ENCODE assay signal across 16 mouse cellular contexts in the genomic region with DNA sequence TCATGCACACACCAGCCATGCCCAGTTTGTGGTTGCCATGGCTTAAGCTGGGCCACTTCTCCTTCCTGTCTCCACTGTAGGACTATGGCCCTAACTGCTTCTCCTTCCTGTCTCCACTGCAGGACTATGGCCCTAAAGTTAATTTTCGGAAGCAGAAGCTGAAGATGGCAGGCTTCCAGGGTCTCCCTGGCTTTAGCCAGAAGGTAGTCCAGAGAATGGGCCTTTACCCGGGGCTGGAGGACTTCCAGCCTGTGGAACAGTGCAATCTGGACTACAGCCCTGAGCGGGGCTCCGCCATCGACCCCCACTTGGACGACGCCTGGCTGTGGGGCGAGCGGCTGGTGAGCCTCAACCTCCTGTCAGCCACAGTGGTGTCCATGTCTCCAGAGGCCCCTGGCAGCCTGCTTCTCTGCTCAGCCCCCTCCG. TPM values are rescaled to one million over a fixed set of nuclear protein-coding genes. Genes with fewer than 3 reads are reported as not detected.
A peak's percentile ranks its signal among the peaks of the same experiment; 100 is the strongest.
DNase-seq lines count a peak whose midpoint lies in the region; ATAC-seq and TF ChIP-seq lines count a peak whose summit lies in the region.
"Had no signal": no experiment of that assay in that cellular context is flagged by ENCODE, and none has a peak within 500 bp of the region (broad histone marks: within the 10 kb centered on the region; RNA-seq: fewer than 3 reads in every experiment).

No protein-coding gene starts in this region.

- WGBS in liver, adult 2 months = 88% methylated on average over 10 of the region's 10 CpGs
- 89% methylated on average over 10 of the region's 10 CpGs for WGBS in liver, embryonic 12.5 days (ENCODE audit: insufficient replicate concordance)
- 44% methylated on average over 10 of the region's 10 CpGs for WGBS in macrophage (ENCODE audit: missing documents)

- peaks cover 5% of the 10 kb centered on the region; the same call in 1 of the 2 replicates for H3K36me3 ChIP-seq in liver, adult 2 months (ENCODE audit: control insufficient read depth, insufficient read depth, low read length)
- H3K36me3 ChIP-seq in liver, embryonic 12.5 days = peaks cover 48% of the 10 kb centered on the region
- H3K36me3 ChIP-seq in macrophage (ENCODE audit: inconsistent target) = peaks cover 16% of the 10 kb centered on the region; the same call in 1 of the 2 replicates

- no peaks in the 10 kb centered on the region for H3K79me2 ChIP-seq in liver, adult 2 months (ENCODE audit: control insufficient read depth, insufficient read depth, low read length)
- H3K79me2 ChIP-seq in macrophage (ENCODE audit: inconsistent target) = peaks cover 32% of the 10 kb centered on the region

- intact Hi-C loops in heart, postnatal 14 days (cut with DNase I) = no loop called here

- DNase-seq in heart, postnatal 14 days = peak; percentile 28 to 37
- DNase-seq in heart, adult 8-10 months (ENCODE audit: low spot score) = no peak
- DNase-seq in liver, adult 2 months (ENCODE audit: extremely low read depth, low read depth, low spot score) = peak; percentile 23
- peak; percentile 37 to 40 for DNase-seq in cerebellum, adult 18-20 months
- DNase-seq in adrenal gland, postnatal 25 days = no peak
- no peak for DNase-seq in ovary, postnatal 14 days (ENCODE audit: low spot score)
- DNase-seq: gastrocnemius, adult 2 months; kidney, postnatal 25 days; lung, postnatal 14 days had no signal

- no peaks in the 10 kb centered on the region for H3K27me3 ChIP-seq in liver, adult 2 months (ENCODE audit: control insufficient read depth, insufficient read depth, low read length)
- no peaks in the 10 kb centered on the region for H3K27me3 ChIP-seq in liver, embryonic 12.5 days (replicated peaks)
- H3K27me3 ChIP-seq: forebrain, embryonic 12.5 days; heart, embryonic 13.5 days; hindbrain, embryonic 15.5 days; limb, embryonic 12.5 days had no signal

- no peak for ATAC-seq in liver, embryonic 12.5 days

- peaks cover 3% of the 10 kb centered on the region; the same call in 1 of the 2 replicates for H3K4me1 ChIP-seq in liver, adult 2 months (ENCODE audit: control insufficient read depth, insufficient read depth, low read length)
- H3K4me1 ChIP-seq in liver, embryonic 12.5 days = peaks cover 49% of the 10 kb centered on the region

- no peak overlapping the region for H3K9ac ChIP-seq in liver, adult 2 months (ENCODE audit: low read depth, low read length)
- H3K9ac ChIP-seq in liver, embryonic 12.5 days = no peak overlapping the region
- H3K9ac ChIP-seq: forebrain, embryonic 12.5 days; heart, embryonic 13.5 days; hindbrain, embryonic 15.5 days; limb, embryonic 12.5 days had no signal

- no peak for TF ChIP-seq CTCF in liver, adult 2 months (IDR thresholded peaks at IDR 0.05; ENCODE audit: low read depth, low read length)

- no peak overlapping the region for H3K27ac ChIP-seq in liver, adult 2 months (replicated peaks; ENCODE audit: insufficient read depth, low read depth, low read length)
- no peak overlapping the region for H3K27ac ChIP-seq in liver, embryonic 12.5 days
- peak overlapping the region; percentile 24; the same call in 1 of the 2 replicates for H3K27ac ChIP-seq in macrophage
- H3K27ac ChIP-seq: forebrain, embryonic 12.5 days; gastrocnemius, adult 2 months; heart, embryonic 13.5 days; hindbrain, embryonic 15.5 days; limb, embryonic 12.5 days had no signal

- peaks cover 6% of the 10 kb centered on the region; the same call in 1 of the 2 replicates for H3K9me3 ChIP-seq in liver, embryonic 12.5 days (replicated peaks)
- H3K9me3 ChIP-seq: heart, embryonic 13.5 days; hindbrain, embryonic 15.5 days had no signal

- no peak overlapping the region for H3K4me3 ChIP-seq in liver, adult 2 months (ENCODE audit: insufficient read depth, low read depth, low read length)
- no peak overlapping the region for H3K4me3 ChIP-seq in liver, embryonic 12.5 days
- H3K4me3 ChIP-seq in macrophage (ENCODE audit: inconsistent target) = no peak overlapping the region
- H3K4me3 ChIP-seq: forebrain, embryonic 12.5 days; gastrocnemius, adult 2 months; heart, embryonic 13.5 days; hindbrain, embryonic 15.5 days; limb, embryonic 12.5 days; myocyte had no signal

- no peak for TF ChIP-seq POLR2A in liver, adult 2 months (IDR thresholded peaks at IDR 0.05; ENCODE audit: extremely low read depth, insufficient read depth, low read length)

- no peak overlapping the region for H3K4me2 ChIP-seq in liver, embryonic 12.5 days
- H3K4me2 ChIP-seq: forebrain, embryonic 12.5 days; heart, embryonic 13.5 days; hindbrain, embryonic 15.5 days; limb, embryonic 12.5 days had no signal

RNA-seq across cellular contexts. Expression of gene Alkbh4, which starts 4.1 kb away (rescaled TPM):
- 1 to 10 TPM; 4.6 to 6.0 TPM for total RNA-seq in heart, postnatal 14 days (2021)
- total RNA-seq in heart, adult 8-10 months (2022) = 1 to 10 TPM; 4.0 to 5.4 (median 4.6) TPM
- 3.0 and 3.8 TPM in 2 replicates for total RNA-seq in liver, adult 2 months (2014; rRNA removed)
- 6.5 and 9.3 TPM in 2 replicates for polyA plus RNA-seq in liver, adult 2 months (2012; rRNA removed)
- polyA plus RNA-seq in liver, embryonic 12.5 days (2016; fragmentation: Nextera tagmentation; extraction: Ambion mirVana) = 17.0 and 18.8 TPM in 2 replicates
- 10 to 100 TPM in 6 of 26 experiments, 1 to 10 TPM in 19, under 1 TPM in 1; 0.82 to 14.3 (median 5.4) TPM for total RNA-seq in macrophage (2018; cell fraction: chromatin; rRNA removed)
- 10 to 100 TPM in 5 of 26 experiments, 1 to 10 TPM in 21; 2.0 to 12.4 (median 8.2) TPM for total RNA-seq in macrophage (2018; cell fraction: cytosol; rRNA removed)
- total RNA-seq in macrophage (2018; cell fraction: nucleus; rRNA removed) = 10 to 100 TPM in 9 of 26 experiments, 1 to 10 TPM in 17; 1.6 to 16.2 (median 7.5) TPM
- 3.8 to 8.1 TPM (median 7.9 TPM) in 3 replicates for polyA plus RNA-seq in macrophage (2018)
- 8.8 and 9.5 TPM in 2 replicates for total RNA-seq in adrenal gland, postnatal 25 days (2021)

RNA-seq across cellular contexts. Expression of gene Lrwd1, which starts 4.2 kb away (rescaled TPM):
- 1 to 10 TPM; 6.5 to 7.0 TPM for total RNA-seq in heart, postnatal 14 days (2021)
- 1 to 10 TPM; 5.4 to 6.9 (median 6.0) TPM for total RNA-seq in heart, adult 8-10 months (2022)
- 5.3 and 6.7 TPM in 2 replicates for total RNA-seq in liver, adult 2 months (2014; rRNA removed)
- polyA plus RNA-seq in liver, adult 2 months (2012; rRNA removed) = 9.9 and 14.9 TPM in 2 replicates
- 53.4 and 54.5 TPM in 2 replicates for polyA plus RNA-seq in liver, embryonic 12.5 days (2016; fragmentation: Nextera tagmentation; extraction: Ambion mirVana)
- total RNA-seq in macrophage (2018; cell fraction: chromatin; rRNA removed) = 10 to 100 TPM in 23 of 26 experiments, 1 to 10 TPM in 3; 7.4 to 46.2 (median 24.5) TPM
- total RNA-seq in macrophage (2018; cell fraction: cytosol; rRNA removed) = 10 to 100 TPM in 4 of 26 experiments, 1 to 10 TPM in 22; 4.8 to 11.6 (median 8.1) TPM
- 10 to 100 TPM in 15 of 26 experiments, 1 to 10 TPM in 11; 6.6 to 29.7 (median 12.1) TPM for total RNA-seq in macrophage (2018; cell fraction: nucleus; rRNA removed)
- polyA plus RNA-seq in macrophage (2018) = 6.0 to 13.5 TPM (median 9.4 TPM) in 3 replicates
- total RNA-seq in adrenal gland, postnatal 25 days (2021) = 13.8 and 14.3 TPM in 2 replicates

RNA-seq across cellular contexts. Expression of gene Polr2j, which starts 23.6 kb away (rescaled TPM):
- total RNA-seq in heart, postnatal 14 days (2021) = 10 to 100 TPM; 61.5 to 63.4 TPM
- 10 to 100 TPM; 73.1 to 88.1 (median 78.9) TPM for total RNA-seq in heart, adult 8-10 months (2022)
- 46.1 and 52.4 TPM in 2 replicates for total RNA-seq in liver, adult 2 months (2014; rRNA removed)
- polyA plus RNA-seq in liver, adult 2 months (2012; rRNA removed) = 34.3 and 36.1 TPM in 2 replicates
- polyA plus RNA-seq in liver, embryonic 12.5 days (2016; fragmentation: Nextera tagmentation; extraction: Ambion mirVana) = 186 and 191 TPM in 2 replicates
- total RNA-seq in macrophage (2018; cell fraction: chromatin; rRNA removed) = 10 to 100 TPM in 5 of 26 experiments, 1 to 10 TPM in 21; 2.0 to 13.9 (median 6.0) TPM
- 10 to 100 TPM; 39.3 to 85.6 (median 60.6) TPM for total RNA-seq in macrophage (2018; cell fraction: cytosol; rRNA removed)
- total RNA-seq in macrophage (2018; cell fraction: nucleus; rRNA removed) = 10 to 100 TPM in 17 of 26 experiments, 1 to 10 TPM in 9; 6.1 to 23.0 (median 13.5) TPM
- polyA plus RNA-seq in macrophage (2018) = 75.0 to 118 TPM (median 101 TPM) in 3 replicates
- 76.9 and 82.2 TPM in 2 replicates for total RNA-seq in adrenal gland, postnatal 25 days (2021)

RNA-seq across cellular contexts. Expression of gene Orai2, which starts 30.4 kb away (rescaled TPM):
- total RNA-seq in heart, postnatal 14 days (2021) = 1 to 10 TPM; 2.3 to 3.4 TPM
- total RNA-seq in heart, adult 8-10 months (2022) = 1 to 10 TPM in 1 of 4 experiments, under 1 TPM in 3; 0.31 to 1.3 (median 0.67) TPM
- 1.1 and 1.5 TPM in 2 replicates for total RNA-seq in liver, adult 2 months (2014; rRNA removed)
- 0.77 and 1.4 TPM in 2 replicates for polyA plus RNA-seq in liver, adult 2 months (2012; rRNA removed)
- polyA plus RNA-seq in liver, embryonic 12.5 days (2016; fragmentation: Nextera tagmentation; extraction: Ambion mirVana) = 4.4 and 6.7 TPM in 2 replicates
- 1,000 to 10,000 TPM in 4 of 26 experiments, 100 to 1,000 TPM in 14, 10 to 100 TPM in 8; 34.7 to 1,259 (median 261) TPM for total RNA-seq in macrophage (2018; cell fraction: chromatin; rRNA removed)
- 100 to 1,000 TPM in 2 of 26 experiments, 10 to 100 TPM in 24; 13.7 to 103 (median 22.1) TPM for total RNA-seq in macrophage (2018; cell fraction: cytosol; rRNA removed)
- total RNA-seq in macrophage (2018; cell fraction: nucleus; rRNA removed) = 100 to 1,000 TPM in 18 of 26 experiments, 10 to 100 TPM in 8; 26.9 to 743 (median 214) TPM
- 7.1 to 19.8 TPM (median 13.8 TPM) in 3 replicates for polyA plus RNA-seq in macrophage (2018)
- total RNA-seq in adrenal gland, postnatal 25 days (2021) = 1.8 and 2.5 TPM in 2 replicates

RNA-seq across cellular contexts. Expression of gene Rasa4, which starts 56.4 kb away (rescaled TPM):
- total RNA-seq in heart, postnatal 14 days (2021) = 1 to 10 TPM; 6.6 to 8.3 TPM
- total RNA-seq in heart, adult 8-10 months (2022) = 1 to 10 TPM; 6.6 to 7.6 (median 6.9) TPM
- 1.0 and 2.1 TPM in 2 replicates for total RNA-seq in liver, adult 2 months (2014; rRNA removed)
- 0.70 and 2.0 TPM in 2 replicates for polyA plus RNA-seq in liver, adult 2 months (2012; rRNA removed)
- polyA plus RNA-seq in liver, embryonic 12.5 days (2016; fragmentation: Nextera tagmentation; extraction: Ambion mirVana) = 1.5 and 1.6 TPM in 2 replicates
- total RNA-seq in macrophage (2018; cell fraction: chromatin; rRNA removed) = 1,000 to 10,000 TPM in 17 of 26 experiments, 100 to 1,000 TPM in 9; 637 to 2,788 (median 1,448) TPM
- total RNA-seq in macrophage (2018; cell fraction: cytosol; rRNA removed) = 100 to 1,000 TPM in 24 of 26 experiments, 10 to 100 TPM in 2; 98.6 to 294 (median 162) TPM
- total RNA-seq in macrophage (2018; cell fraction: nucleus; rRNA removed) = 1,000 to 10,000 TPM in 3 of 26 experiments, 100 to 1,000 TPM in 23; 233 to 2,281 (median 710) TPM
- 51.3 to 186 TPM (median 61.5 TPM) in 3 replicates for polyA plus RNA-seq in macrophage (2018)
- 13.8 and 19.1 TPM in 2 replicates for total RNA-seq in adrenal gland, postnatal 25 days (2021)

Comparison
In these comparisons a context has a peak if more than half of its experiments do, and no peak if none do; other contexts are left out.
1. DNase-seq: peak in heart, postnatal 14 days (2 of 2), liver, adult 2 months (single experiment) and cerebellum, adult 18-20 months (2 of 2); none in heart, adult 8-10 months (single experiment), adrenal gland, postnatal 25 days (single experiment) and ovary, postnatal 14 days (single experiment).